Comparison of ENCODE assay signal across 8 mouse cellular contexts in the genomic region with DNA sequence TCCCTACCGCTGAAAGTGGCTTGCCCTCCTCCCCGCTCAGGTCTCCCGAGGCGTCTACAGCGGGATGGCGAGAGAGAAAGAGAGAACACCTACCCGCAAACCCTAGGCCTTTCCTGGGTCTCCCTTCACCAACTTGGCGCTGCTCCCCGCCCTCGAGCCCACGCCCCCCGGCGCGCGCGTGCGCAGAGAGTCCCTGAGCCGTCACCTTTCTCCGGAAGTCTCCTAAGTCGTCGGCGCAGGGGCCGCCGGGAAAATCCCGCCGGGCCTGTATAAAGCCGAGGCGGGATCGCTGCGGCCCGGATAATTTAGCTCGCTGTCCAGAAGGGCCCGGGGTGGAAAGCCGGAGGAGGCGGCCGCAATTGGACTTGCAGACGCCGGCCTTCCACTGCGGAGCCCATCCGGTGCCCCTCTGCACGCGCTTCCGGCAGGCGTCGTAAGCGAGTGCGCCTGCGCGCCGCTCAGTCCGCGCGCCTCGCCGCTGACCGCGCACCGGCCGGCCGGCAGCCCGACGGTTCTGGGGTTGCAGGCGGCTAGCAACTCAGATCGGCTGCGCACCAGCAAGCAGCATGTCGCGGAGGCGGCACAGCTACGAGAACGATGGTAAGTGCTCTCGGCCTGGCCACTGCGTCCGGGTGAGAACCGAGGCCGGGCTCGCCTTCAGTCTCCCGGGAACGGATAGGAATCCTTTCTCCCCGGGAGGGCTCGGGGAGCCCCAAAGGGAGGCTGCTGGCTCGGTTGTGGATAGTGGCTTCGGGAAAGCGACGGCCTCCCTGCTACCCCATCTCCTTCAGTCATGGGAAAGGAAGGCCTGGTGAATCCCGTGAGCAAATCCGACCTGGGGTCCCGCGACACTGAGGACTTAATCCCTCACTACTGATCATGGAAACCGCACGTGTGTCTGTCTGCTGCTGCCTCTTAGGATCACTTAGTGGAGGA. TPM values are rescaled to one million over a fixed set of nuclear protein-coding genes. Genes with fewer than 3 reads are reported as not detected.
DNase-seq lines count a peak whose midpoint lies in the region; ATAC-seq lines count a peak whose summit lies in the region.

A gene (plus strand): TSS at position 327 of the 936 bp plus-strand sequence.
A gene (minus strand): TSS at position 408 of the 936 bp plus-strand sequence.

- ATAC-seq in hindbrain, embryonic 11.5 days (ENCODE audit: low FRiP score) = peak; percentile 92

- peaks cover 2% of the 10 kb centered on the region; the same call in 1 of the 2 replicates for H3K36me3 ChIP-seq in hindbrain, embryonic 11.5 days (ENCODE audit: control insufficient read depth, insufficient read depth, low read length)

- no peaks in the 10 kb centered on the region for H3K27me3 ChIP-seq in hindbrain, embryonic 11.5 days (ENCODE audit: control insufficient read depth, insufficient read depth, low read length)

- H3K4me2 ChIP-seq in hindbrain, embryonic 11.5 days (replicated peaks; ENCODE audit: low read depth, low read length) = peak within 1 kb of the TSS; percentile 75

- H3K4me1 ChIP-seq in hindbrain, embryonic 11.5 days (replicated peaks; ENCODE audit: control insufficient read depth, insufficient read depth, low read length) = peaks cover 7% of the 10 kb centered on the region

- peak within 1 kb of the TSS; percentile 99 for H3K9ac ChIP-seq in hindbrain, embryonic 11.5 days (ENCODE audit: low read depth, low read length)

- peak; percentile 99 for DNase-seq in Muller cell, postnatal 12 days (ENCODE audit: inconsistent ontology term)
- DNase-seq in cerebellum, adult 9-11 months = peak; percentile 90
- peak; percentile 65 to 92 for DNase-seq in frontal cortex, adult 2 months (ENCODE audit: extremely low spot score in 1 of 2, low spot score in 1 of 2)
- DNase-seq in hindbrain, embryonic 11.5 days (ENCODE audit: low spot score) = peak; percentile 98
- DNase-seq in layer of hippocampus, postnatal 10 days (ENCODE audit: low spot score in 2 of 2) = peak; percentile 95 to 96
- DNase-seq in lung, postnatal 10 days = peak; percentile 94
- DNase-seq in ovary, postnatal 36 days (ENCODE audit: low spot score) = peak; percentile 92
- peak; percentile 92 for DNase-seq in thymus, postnatal 25 days

- peak within 1 kb of the TSS; percentile 94 for H3K4me3 ChIP-seq in hindbrain, embryonic 11.5 days (ENCODE audit: low read depth, low read length)

- WGBS in hindbrain, embryonic 11.5 days = under 1% methylated on average over 85 of the region's 90 CpGs

- H3K27ac ChIP-seq in hindbrain, embryonic 11.5 days (ENCODE audit: low read depth, low read length) = peak within 1 kb of the TSS; percentile 98

- no peaks in the 10 kb centered on the region for H3K9me3 ChIP-seq in hindbrain, embryonic 11.5 days (ENCODE audit: control insufficient read depth, low read length)

RNA-seq across cellular contexts. Expression of the first gene that starts in this region (rescaled TPM):
- 56.9 and 64.1 TPM in 2 replicates for polyA plus RNA-seq in frontal cortex, adult 2 months (2012; rRNA removed)
- polyA plus RNA-seq in hindbrain, embryonic 11.5 days (2014; fragmentation: Nextera tagmentation; extraction: Ambion mirVana) = 124 and 139 TPM in 2 replicates
- 10 to 100 TPM; 52.6 to 56.5 TPM for total RNA-seq in layer of hippocampus, postnatal 10 days (2021)

RNA-seq across cellular contexts. Expression of the second gene that starts in this region (rescaled TPM):
- 13.6 and 14.9 TPM in 2 replicates for polyA plus RNA-seq in frontal cortex, adult 2 months (2012; rRNA removed)
- 39.3 and 41.4 TPM in 2 replicates for polyA plus RNA-seq in hindbrain, embryonic 11.5 days (2014; fragmentation: Nextera tagmentation; extraction: Ambion mirVana)
- total RNA-seq in layer of hippocampus, postnatal 10 days (2021) = 10 to 100 TPM; 17.4 to 23.2 TPM

Comparison
In these comparisons a context has a peak if more than half of its experiments do, and no peak if none do; other contexts are left out.
1. Peak in every context shown above with its lines: DNase-seq, ATAC-seq, H3K4me3 ChIP-seq and H3K27ac ChIP-seq.